Mouse (Mus musculus): ENCODE data around the gene Fhad1.

DNA sequence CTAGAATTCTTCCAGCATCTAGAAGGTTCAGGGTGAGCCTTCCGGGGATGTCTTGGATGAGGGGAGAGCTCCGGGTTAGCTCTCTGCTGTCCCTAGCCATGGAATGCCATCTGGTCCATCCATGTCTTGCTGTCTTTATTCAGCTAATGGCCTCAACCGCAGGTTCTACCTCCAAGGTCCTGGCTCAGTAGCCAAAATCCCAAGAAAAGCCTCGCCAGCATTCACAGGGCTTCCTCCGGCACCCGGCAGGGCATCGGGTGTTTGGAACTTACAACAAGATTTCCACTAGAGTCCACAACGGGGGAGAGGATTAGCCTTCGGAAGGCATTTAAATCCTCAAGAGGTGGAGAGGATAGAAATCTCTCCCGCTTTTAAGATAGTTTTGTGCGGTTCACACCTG lies 84.9 kb downstream of the Fhad1 start:
- TF ChIP-seq CTCF (IDR thresholded peaks at IDR 0.05; ENCODE audit: low read depth, low read length) (no peak), POLR2A (IDR thresholded peaks at IDR 0.05; ENCODE audit: borderline replicate concordance, low read depth, low read length) (no peak)

All from bone marrow macrophage, adult 2 months (primary cell).